Mouse (Mus musculus): ENCODE results near the gene Nup210l. TPM values are rescaled to one million over a fixed set of nuclear protein-coding genes. Genes with fewer than 3 reads are reported as not detected.
"Not testable (repeated sequence)": the region's sequence is repeated elsewhere in the genome, so short reads cannot be mapped to it uniquely, and the experiment has no call there.

The Nup210l gene
- polyA plus RNA-seq, 1 experiment from 2014 or later = not detected

GRCm38 (mm10) chr3:90247630-90247959, 143.7 kb downstream of the Nup210l start:
- peak overlapping the region; percentile 74 for H3K4me3 ChIP-seq (ENCODE audit: low read depth, low read length)
- peak overlapping the region; percentile 97 for H3K27ac ChIP-seq (ENCODE audit: low read depth, low read length)
- 5% methylated on average over 3 of the region's 3 CpGs for WGBS
- ATAC-seq = peak; percentile 17
- H3K9me3 ChIP-seq (ENCODE audit: control insufficient read depth) = no peaks in the 10 kb centered on the region
- H3K36me3 ChIP-seq (ENCODE audit: control insufficient read depth, insufficient read depth) = peaks cover 16% of the 10 kb centered on the region
- peak; percentile 11; the same call in 1 of the 2 replicates for TF ChIP-seq CTCF (IDR thresholded peaks at IDR 0.05; ENCODE audit: low read depth)
- H3K4me2 ChIP-seq (replicated peaks; ENCODE audit: low read depth) = peak overlapping the region; percentile 84
- H3K9ac ChIP-seq (ENCODE audit: low read depth, low read length) = peak overlapping the region; percentile 85
- no peaks in the 10 kb centered on the region for H3K27me3 ChIP-seq (replicated peaks; ENCODE audit: control insufficient read depth, insufficient read depth, low read length)
- peaks cover 5% of the 10 kb centered on the region; the same call in 1 of the 2 replicates for H3K4me1 ChIP-seq (replicated peaks; ENCODE audit: control insufficient read depth, insufficient read depth, low read length)

GRCm38 (mm10) chr3:90247960-90248745, 144.2 kb downstream of the Nup210l start, which contains the start of gene Slc39a1:
Gene Slc39a1, plus strand, starts transcription at chr3:90248172.
- Histone ChIP-seq H3K4me2 (replicated peaks; ENCODE audit: low read depth) (peak within 1 kb of the TSS; percentile 84), H3K4me1 (replicated peaks; ENCODE audit: control insufficient read depth, insufficient read depth, low read length) (peaks cover 5% of the 10 kb centered on the region; the same call in 1 of the 2 replicates), H3K27ac (ENCODE audit: low read depth, low read length) (peak within 1 kb of the TSS; percentile 97), H3K4me3 (ENCODE audit: low read depth, low read length) (peak within 1 kb of the TSS; percentile 74), H3K36me3 (ENCODE audit: control insufficient read depth, insufficient read depth) (peaks cover 16% of the 10 kb centered on the region), H3K27me3 (replicated peaks; ENCODE audit: control insufficient read depth, insufficient read depth, low read length) (no peaks in the 10 kb centered on the region), H3K9me3 (ENCODE audit: control insufficient read depth) (no peaks in the 10 kb centered on the region), H3K9ac (ENCODE audit: low read depth, low read length) (peak within 1 kb of the TSS; percentile 85)
- no peak for TF ChIP-seq CTCF (IDR thresholded peaks at IDR 0.05; ENCODE audit: low read depth)
- WGBS = under 1% methylated on average over 42 of the region's 44 CpGs
- peak; percentile 86 for ATAC-seq

GRCm38 (mm10) chr3:90248746-90249100, 144.8 kb downstream of the Nup210l start:
- peak overlapping the region; percentile 97 for H3K27ac ChIP-seq (ENCODE audit: low read depth, low read length)
- peak overlapping the region; percentile 74 for H3K4me3 ChIP-seq (ENCODE audit: low read depth, low read length)
- TF ChIP-seq CTCF (IDR thresholded peaks at IDR 0.05; ENCODE audit: low read depth) = peak; percentile 29; the same call in 1 of the 2 replicates
- no peaks in the 10 kb centered on the region for H3K9me3 ChIP-seq (ENCODE audit: control insufficient read depth)
- 0% methylated on average over 10 of the region's 10 CpGs for WGBS
- no peaks in the 10 kb centered on the region for H3K27me3 ChIP-seq (replicated peaks; ENCODE audit: control insufficient read depth, insufficient read depth, low read length)
- H3K4me1 ChIP-seq (replicated peaks; ENCODE audit: control insufficient read depth, insufficient read depth, low read length) = peaks cover 1% of the 10 kb centered on the region; the same call in 1 of the 2 replicates
- ATAC-seq = peak; percentile 26
- peak overlapping the region; percentile 85 for H3K9ac ChIP-seq (ENCODE audit: low read depth, low read length)
- peak overlapping the region; percentile 84 for H3K4me2 ChIP-seq (replicated peaks; ENCODE audit: low read depth)
- H3K36me3 ChIP-seq (ENCODE audit: control insufficient read depth, insufficient read depth) = peaks cover 16% of the 10 kb centered on the region

GRCm38 (mm10) chr3:90250791-90251190, 146.9 kb downstream of the Nup210l start:
- Histone ChIP-seq H3K36me3 (ENCODE audit: control insufficient read depth, insufficient read depth) (peaks cover 16% of the 10 kb centered on the region), H3K9ac (ENCODE audit: low read depth, low read length) (no peak overlapping the region), H3K4me3 (ENCODE audit: low read depth, low read length) (no peak overlapping the region), H3K27ac (ENCODE audit: low read depth, low read length) (0 out of 2 replicates have a peak overlapping the region, but pooled peaks have one; percentile 11), H3K9me3 (ENCODE audit: control insufficient read depth) (no peaks in the 10 kb centered on the region), H3K4me1 (replicated peaks; ENCODE audit: control insufficient read depth, insufficient read depth, low read length) (0 out of 2 replicates have a peak, but pooled peaks cover 4% of the 10 kb centered on the region), H3K4me2 (replicated peaks; ENCODE audit: low read depth) (0 out of 2 replicates have a peak overlapping the region, but pooled peaks have one; percentile 6), H3K27me3 (replicated peaks; ENCODE audit: control insufficient read depth, insufficient read depth, low read length) (no peaks in the 10 kb centered on the region)
- ATAC-seq = no peak
- 74% methylated on average over 6 of the region's 6 CpGs for WGBS
- TF ChIP-seq CTCF (IDR thresholded peaks at IDR 0.05; ENCODE audit: low read depth) = no peak

GRCm38 (mm10) chr3:90251731-90252226, 147.8 kb downstream of the Nup210l start:
- H3K9me3 ChIP-seq (ENCODE audit: control insufficient read depth); H3K4me2 ChIP-seq (replicated peaks; ENCODE audit: low read depth); H3K9ac ChIP-seq (ENCODE audit: low read depth, low read length); H3K4me1 ChIP-seq (replicated peaks; ENCODE audit: control insufficient read depth, insufficient read depth, low read length); H3K4me3 ChIP-seq (ENCODE audit: low read depth, low read length); H3K27me3 ChIP-seq (replicated peaks; ENCODE audit: control insufficient read depth, insufficient read depth, low read length); ATAC-seq; H3K27ac ChIP-seq (ENCODE audit: low read depth, low read length): not testable (repeated sequence)
- WGBS = 95% methylated on average over 9 of the region's 12 CpGs
- H3K36me3 ChIP-seq (ENCODE audit: control insufficient read depth, insufficient read depth) = peaks cover 17% of the 10 kb centered on the region

- H3K9me3 ChIP-seq (ENCODE audit: control insufficient read depth); H3K27me3 ChIP-seq (replicated peaks; ENCODE audit: control insufficient read depth, insufficient read depth, low read length); H3K4me2 ChIP-seq (replicated peaks; ENCODE audit: low read depth); H3K4me1 ChIP-seq (replicated peaks; ENCODE audit: control insufficient read depth, insufficient read depth, low read length); H3K9ac ChIP-seq (ENCODE audit: low read depth, low read length); H3K4me3 ChIP-seq (ENCODE audit: low read depth, low read length); H3K27ac ChIP-seq (ENCODE audit: low read depth, low read length); ATAC-seq: not testable (repeated sequence)
- WGBS = 91% methylated on average over 2 of the region's 2 CpGs
- peaks cover 21% of the 10 kb centered on the region for H3K36me3 ChIP-seq (ENCODE audit: control insufficient read depth, insufficient read depth)
Measured at GRCm38 (mm10) chr3:90252659-90253058, 148.7 kb downstream of the Nup210l start.

- WGBS = 72% methylated on average over 1 of the region's 1 CpGs
- H3K4me3 ChIP-seq (ENCODE audit: low read depth, low read length); H3K9me3 ChIP-seq (ENCODE audit: control insufficient read depth); H3K27me3 ChIP-seq (replicated peaks; ENCODE audit: control insufficient read depth, insufficient read depth, low read length); H3K4me1 ChIP-seq (replicated peaks; ENCODE audit: control insufficient read depth, insufficient read depth, low read length); ATAC-seq; H3K4me2 ChIP-seq (replicated peaks; ENCODE audit: low read depth); H3K9ac ChIP-seq (ENCODE audit: low read depth, low read length); H3K27ac ChIP-seq (ENCODE audit: low read depth, low read length): not testable (repeated sequence)
- H3K36me3 ChIP-seq (ENCODE audit: control insufficient read depth, insufficient read depth) = peaks cover 24% of the 10 kb centered on the region
Measured at GRCm38 (mm10) chr3:90253174-90253573, 149.2 kb downstream of the Nup210l start.
